Mouse (Mus musculus) heart, postnatal 10 days (tissue): ENCODE results near the gene Slc16a5. TPM values are rescaled to one million over a fixed set of nuclear protein-coding genes. Genes with fewer than 3 reads are reported as not detected.

Source experiments
- DNase-seq, 2 experiments: peaks; one replicate each; pipeline ENCODE4 v3.0.0; 2021
- intact Hi-C: fragments of 180-260 bp; cut with DNase I; formaldehyde crosslinking; loops from one replicate; pipeline ENCODE4 v1.15.1; 2025
- total RNA-seq, 2 experiments: library from RNA; stranded (reverse); gene quantifications; 2 replicates each; pipeline ENCODE4 v1.2.3; 2021

Gene Slc16a5
- under 1 TPM; 0.15 to 0.57 TPM for total RNA-seq

DNA sequence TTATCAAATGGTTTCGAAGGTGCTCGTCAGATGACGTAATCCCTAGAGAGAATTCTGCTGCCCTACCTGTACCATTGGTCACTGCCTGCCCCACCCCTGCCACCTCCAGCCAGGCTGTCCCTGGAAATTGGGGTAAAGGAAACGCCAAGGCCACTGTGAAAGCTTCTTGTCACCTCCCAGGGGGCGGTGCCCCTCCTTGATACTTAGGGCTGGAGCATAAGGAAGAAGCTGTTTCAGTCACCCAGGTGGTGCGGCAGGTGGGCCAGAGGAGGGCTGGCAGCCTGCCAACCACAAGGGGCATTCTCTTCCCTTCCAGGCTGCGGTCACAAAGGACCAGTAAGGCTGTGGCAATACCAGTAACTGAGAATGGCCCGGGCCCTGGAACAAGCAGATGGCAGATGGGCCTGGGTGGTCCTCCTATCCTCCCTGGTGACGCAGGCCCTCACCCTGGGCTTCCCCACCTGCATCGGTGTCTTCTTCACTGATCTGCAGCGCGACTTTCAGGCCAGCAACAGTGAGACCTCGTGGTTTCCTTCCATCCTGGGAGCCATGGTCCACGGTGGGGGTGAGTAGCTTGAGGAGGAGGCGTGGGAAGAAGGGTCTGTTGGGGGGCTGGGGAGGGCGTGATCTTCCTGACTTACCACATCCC is at the start of gene Slc16a5:
Gene Slc16a5 (plus strand): TSS at position 232 of the 649 bp plus-strand sequence.
- DNase-seq: no peak
- intact Hi-C loops: no loop called here

DNA sequence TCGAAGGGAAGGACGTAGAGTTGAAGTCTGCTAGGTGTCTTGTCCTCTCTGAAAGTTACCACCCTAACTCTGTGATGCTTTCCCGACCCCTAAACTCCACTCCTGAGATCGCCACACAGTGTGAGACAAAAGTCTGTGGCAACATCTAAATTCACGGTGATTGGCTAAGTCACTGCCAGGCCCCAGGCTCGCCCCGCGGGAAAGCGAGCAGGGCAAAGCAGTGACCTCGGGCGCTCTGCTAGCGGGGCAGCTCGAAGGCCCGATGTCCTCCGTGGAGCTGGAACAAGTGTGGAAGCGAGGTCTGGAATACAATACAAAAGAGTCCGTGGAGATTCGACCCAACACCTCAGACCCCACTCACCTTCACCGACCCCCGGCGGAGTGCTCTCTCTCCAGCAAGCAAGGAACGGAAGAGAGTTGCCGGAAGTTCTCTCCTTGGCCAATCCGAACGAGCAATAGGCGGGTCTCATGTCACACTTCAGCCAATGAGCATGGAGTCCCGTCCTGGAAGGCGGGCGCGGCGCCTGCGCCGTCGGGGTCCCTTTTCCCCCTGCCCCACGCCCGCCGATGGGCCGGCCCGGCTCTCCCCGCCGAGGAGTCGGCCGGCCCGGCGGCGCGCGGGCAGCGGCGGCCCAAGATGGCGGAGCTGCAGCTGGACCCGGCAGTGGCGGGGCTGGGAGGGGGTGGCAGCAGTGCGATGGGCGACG is 42.6 kb upstream of the Slc16a5 start, which contains the start of the genes Atp5h and Kctd2:
Gene Atp5h (minus strand): TSS at position 432 of the 707 bp plus-strand sequence.
Gene Kctd2 (plus strand): TSS at position 598 of the 707 bp plus-strand sequence.
- DNase-seq: peak; percentile 97
- intact Hi-C loops: no loop called here

DNA sequence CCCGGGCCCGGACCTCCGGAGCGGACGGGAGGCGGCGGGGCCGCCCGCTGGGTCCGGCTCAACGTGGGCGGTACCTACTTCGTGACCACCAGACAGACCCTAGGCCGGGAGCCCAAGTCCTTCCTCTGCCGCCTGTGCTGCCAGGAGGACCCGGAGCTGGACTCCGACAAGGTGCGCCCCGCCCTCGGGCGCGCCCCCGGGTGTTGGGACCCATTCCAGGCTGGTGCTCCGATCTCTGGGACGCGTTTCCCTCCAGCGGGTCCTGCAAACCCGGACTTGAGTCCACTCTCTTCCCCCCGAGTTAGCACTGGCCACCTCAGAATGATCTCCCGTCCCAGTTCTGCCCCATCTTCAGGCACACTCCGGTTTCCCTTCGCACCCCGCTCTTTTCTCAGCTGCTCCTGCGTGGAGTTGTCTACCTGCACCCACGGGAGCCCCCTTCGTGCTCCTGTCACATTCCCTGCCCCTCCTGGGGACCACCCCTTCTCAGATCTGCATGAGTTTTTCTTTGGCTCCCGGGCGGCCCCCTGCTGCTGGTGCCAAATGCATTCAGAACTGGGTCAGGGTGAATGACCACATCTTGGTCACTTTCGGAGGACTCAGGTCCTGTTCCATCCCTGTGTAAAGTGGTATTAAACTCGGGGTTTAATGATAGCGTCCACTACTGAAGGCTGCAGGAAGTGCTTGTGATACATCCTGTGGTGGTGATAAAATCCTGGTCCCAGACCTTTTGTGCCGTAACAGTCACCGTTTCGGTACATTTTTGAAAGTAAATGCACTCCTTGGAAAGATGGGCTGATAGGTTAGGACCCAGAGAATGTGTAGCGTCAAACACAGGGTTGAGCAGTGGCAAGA is 41.7 kb upstream of the Slc16a5 start:
- intact Hi-C loops: no loop called here
- peak; percentile 78 for DNase-seq

DNA sequence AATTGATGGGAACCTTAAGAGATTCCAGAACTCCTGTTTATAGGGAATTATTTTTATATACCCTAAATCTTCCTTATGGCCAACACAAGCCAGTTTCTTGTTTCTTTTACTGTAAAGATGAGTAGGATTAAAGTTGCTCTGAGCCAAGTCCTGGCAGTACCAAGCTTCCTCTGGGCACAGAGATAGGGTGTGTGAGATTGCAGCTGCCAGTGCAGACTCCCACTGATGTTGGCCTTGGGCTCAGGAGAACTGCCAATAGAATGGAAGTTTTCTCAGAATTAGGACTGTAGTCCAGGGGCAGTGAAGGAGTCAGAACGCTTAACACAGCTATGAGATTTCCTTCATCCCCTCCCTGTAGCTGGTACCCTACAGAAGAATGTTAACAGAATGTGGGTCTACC is 40.9 kb upstream of the Slc16a5 start:
- no peak for DNase-seq
- intact Hi-C loops: no loop called here

DNA sequence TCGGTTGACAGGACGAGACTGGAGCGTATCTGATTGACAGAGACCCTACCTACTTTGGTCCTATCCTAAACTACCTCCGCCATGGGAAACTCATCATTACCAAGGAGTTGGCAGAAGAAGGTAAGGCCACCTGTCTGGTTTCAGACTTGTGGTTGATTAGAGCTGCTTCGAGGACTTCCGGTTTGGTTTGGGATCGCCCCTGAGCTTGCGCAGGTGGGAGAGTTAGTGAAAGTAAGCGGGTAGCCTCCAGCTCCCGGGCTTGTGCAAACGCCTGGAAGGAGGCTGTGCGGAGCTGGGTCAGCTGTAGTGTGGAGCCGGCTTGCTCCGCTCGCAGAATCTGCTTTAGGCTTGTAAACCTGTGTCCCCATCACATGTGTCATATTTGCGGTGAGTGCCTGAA is 40.3 kb upstream of the Slc16a5 start:
- no peak for DNase-seq
- intact Hi-C loops: no loop called here

DNA sequence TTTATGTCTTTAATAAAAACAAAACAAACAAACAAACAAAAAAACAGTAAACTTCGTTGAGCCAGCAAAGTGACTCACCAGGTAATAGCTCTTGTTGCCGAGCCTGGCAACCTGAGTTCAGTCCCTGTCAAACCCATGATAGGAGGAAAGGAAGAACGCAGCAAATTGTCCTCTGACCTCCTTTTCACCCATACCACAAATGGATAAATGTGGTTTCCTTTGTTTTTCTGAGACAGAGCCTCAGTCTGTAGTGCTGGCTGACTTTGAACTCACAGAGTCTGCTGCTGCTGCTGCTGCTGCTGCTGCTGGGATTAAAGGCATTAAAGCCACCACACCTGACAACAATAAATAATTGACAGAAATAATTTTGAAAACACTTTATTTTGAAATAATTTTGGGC is 39.2 kb upstream of the Slc16a5 start:
- DNase-seq: no peak
- intact Hi-C loops: no loop called here

DNA sequence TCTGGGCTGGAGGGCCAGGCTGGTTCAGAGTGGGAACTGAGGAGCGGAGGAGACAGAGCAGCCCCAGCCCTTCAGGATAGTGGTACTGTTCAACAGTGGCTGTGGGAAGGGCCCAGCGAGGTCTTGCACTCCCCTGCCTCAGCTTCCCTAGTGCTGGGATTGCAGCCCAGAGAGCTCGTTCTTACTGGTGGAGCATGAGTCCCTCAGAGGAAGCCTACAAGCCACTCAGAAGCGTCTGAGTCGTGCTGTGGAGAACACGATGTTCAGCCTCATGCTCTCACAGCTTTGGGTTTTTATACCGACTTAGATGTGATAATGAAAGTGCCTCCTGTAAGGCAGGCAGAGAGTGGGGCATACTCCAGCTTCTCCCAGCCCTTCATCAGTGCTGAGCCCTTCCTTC is 37.6 kb upstream of the Slc16a5 start:
- DNase-seq: no peak
- intact Hi-C loops: no loop called here

DNA sequence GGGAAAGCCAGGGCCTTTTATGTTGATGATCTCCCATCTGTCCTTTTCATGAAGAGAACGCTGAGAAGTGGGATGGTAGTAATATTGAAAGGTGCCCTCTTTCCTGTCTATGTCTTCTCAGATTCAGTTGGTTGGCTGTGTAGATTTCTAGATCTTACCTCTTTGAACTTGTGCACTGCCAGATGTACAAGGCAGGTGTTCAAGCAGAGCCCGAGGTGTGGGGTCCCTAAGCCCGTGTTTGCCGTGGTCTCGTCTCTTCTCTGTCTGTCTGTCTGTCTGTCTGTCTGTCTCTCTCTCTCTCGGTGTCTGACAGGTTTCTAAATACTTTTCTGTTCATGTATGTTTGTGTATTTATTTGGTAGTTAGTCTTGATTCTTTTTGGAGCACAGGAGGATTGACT is 36.6 kb upstream of the Slc16a5 start:
- no peak for DNase-seq
- intact Hi-C loops: no loop called here

DNA sequence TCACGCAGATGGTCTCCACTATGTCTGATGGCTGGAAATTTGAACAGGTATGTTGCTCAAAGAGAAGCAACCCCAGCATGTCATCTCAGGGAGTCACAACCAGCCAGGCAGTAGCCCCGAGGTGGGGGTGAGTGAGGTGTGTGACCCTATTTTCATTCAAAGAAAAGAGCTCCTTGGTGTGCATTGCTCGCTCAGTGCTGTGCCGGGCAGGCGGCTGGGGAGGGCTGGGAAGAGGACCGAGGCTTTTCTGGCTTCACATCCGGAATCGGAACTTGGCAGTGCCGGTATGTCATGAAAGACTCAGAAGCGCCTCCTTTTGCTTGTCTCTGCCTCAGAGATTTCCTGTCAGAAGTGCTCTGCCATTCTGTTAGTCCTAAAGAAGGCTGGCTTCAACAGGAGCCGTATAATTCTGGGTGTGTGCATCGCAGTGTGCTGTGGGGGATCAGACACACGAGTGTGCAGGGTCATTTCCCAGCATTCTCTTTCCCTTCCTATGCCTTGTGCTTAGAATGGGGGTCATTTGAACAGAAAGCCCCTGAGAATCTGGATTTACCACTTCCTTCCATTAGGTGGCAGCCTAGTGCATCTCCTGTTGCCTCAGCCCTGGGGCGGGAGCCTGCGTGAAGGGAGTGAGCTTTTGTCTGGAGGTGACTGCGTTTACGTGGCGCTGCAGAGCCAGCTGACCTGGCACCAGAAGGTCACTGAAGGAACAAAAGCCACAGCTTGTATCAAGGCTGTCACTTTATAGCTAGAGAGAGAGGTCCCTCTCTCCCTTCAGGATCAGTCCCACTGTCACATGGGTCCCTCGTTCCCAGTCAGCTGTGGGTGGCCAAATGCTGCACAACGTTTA is 34.6 kb upstream of the Slc16a5 start:
- DNase-seq: peak; percentile 86 to 88
- intact Hi-C loops: loop anchor here (2.0 kb wide), 1 partner anchor 47 kb away; the partner anchor contains the start of gene Armc7

DNA sequence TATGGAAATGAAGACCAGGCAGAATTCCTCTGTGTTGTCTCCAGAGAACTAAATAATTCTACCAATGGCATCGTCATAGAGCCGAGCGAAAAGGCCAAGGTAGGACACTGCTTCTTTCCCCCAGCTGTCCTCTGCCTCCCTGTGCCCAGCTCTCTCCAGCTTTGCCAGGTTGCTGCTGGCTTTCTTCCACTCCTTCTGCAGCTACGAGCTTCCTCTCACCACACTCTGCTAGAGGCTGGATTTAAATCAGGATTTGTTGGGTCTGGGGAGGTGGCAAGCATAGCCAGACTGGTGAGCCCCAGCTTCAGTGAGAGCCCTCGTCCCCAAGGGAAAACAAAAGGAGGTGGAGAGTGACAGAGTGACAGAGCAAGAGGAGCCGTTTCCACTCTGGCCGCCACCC is 33.0 kb upstream of the Slc16a5 start:
- peak in 1 of 2 experiments; percentile 44 for DNase-seq
- intact Hi-C loops: loop anchor here (2.0 kb wide), 1 partner anchor 45 kb away; the partner anchor contains the start of gene Armc7

DNA sequence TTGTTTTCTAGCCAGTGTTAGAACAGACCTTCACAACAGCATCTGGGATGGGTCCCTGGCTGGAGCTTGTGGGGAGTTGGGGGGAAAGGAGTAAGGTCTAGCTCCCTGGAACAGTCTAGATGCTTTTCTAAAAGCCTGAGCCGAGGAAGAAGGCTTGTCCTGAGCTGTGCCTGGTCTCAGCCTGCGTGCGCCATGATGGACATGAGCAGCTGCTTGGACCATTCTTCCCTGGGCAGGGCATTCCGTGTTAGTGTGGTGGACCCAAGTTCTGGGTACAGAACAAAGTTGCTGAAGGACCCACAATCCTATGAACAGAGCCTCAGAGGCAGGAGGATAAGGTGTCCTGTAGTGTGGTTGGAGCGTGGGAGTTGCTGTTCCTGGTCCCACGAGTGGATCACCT is 31.7 kb upstream of the Slc16a5 start:
- intact Hi-C loops: no loop called here
- no peak for DNase-seq

DNA sequence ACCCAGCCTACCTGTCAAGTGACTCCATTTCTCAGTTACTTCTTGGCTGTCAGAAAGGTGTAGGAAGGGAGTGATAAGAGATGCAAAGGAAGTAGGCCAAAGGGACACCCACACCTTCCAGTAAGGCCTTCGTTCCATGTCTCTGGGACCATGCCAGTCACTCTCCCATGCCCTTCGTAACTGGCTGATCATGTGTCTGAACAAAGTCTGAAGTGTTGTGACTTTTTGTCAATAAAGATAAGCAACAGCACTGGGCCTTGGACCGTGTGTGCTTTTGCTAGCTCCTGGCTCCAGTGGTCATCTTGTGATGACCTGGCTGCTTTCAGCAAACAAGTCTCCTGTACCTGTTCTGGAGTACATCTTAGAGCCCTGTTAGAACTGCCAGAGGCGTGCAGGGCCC is 29.5 kb upstream of the Slc16a5 start:
- DNase-seq: no peak
- intact Hi-C loops: no loop called here

DNA sequence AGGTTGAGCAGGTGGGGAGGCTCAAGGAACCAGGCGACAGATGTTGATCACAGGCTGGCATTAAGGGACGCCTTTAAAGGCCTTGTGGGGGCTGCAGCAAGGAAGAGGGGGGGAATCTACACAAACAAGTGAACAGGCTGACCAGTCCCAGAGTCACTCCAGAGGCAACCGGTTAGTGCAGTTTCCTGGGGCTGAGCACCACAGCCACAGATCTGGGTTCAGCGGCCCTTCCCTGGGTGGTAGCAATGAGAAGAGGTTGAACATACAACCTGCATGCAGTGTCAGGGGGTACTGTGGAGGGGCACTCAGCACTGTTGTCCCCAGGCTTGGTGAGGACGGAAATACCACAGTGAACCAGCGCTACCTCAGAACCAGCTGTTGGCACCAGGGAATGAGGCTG is 28.9 kb upstream of the Slc16a5 start:
- intact Hi-C loops: no loop called here

DNA sequence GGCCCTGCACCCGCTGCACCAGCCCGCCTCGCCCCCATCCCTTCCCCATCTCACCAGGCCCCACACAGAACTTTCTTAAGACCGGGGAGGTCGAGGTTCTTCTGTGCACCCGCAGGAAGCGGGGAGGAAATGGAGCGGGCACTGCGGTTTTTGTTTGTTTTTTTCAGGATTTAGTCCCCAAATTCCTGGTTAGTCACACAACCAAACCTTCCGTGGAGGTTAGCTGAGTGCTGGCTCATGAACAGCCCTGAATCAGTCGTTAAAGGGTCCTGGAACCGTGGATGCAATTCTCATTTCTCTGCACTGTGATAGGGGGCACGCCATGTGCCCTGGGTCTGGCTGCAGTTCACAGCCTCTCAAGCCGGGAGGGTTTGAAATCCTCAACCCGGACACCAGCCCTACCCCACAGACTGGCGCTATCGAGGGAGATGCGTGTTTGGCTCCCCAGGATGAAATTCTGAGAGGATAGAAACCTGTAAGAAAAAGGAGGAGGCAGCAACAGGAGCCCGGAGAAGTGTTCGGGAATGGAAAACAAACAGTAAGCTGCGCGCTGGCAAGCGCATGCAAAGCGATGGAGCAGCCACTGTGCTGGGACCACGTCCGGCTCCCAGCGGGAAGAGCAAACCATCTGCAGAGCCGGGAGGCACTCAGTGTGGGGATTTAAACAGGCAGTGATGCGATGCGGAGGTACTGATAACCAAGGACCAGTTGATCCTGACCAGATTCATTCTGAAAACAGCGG is 26.5 kb upstream of the Slc16a5 start:
- intact Hi-C loops: no loop called here
- peak; percentile 56 to 58 for DNase-seq

More for the DNA sequence above, 28.9 kb upstream of the Slc16a5 start:
- no peak for DNase-seq

DNA sequence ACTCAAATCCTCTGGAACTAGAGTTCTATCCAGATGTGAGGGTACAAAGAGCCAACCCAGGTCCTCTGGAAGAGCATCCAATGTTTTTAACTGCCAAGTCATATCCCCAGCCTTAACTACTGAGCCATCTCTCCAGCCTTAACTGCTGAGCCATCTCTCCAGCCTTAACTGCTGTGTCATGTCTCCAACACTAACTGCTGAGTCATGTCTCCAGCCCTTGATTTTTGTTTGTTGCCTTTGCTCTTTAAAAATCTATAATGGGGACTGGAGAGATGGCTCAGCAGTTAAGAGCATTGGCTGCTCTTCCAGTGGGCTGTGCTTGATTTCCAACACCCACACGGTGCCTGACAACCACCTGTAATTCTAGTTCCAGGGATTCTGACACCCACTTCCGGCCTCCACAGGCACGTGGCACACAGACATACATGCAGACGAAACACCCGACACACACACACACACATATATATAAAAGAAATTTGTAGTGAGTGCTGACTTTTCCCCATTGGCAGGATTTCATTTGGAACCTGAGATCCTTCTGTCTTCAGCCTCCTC is 24.6 kb upstream of the Slc16a5 start:
- no peak for DNase-seq
- intact Hi-C loops: no loop called here

DNA sequence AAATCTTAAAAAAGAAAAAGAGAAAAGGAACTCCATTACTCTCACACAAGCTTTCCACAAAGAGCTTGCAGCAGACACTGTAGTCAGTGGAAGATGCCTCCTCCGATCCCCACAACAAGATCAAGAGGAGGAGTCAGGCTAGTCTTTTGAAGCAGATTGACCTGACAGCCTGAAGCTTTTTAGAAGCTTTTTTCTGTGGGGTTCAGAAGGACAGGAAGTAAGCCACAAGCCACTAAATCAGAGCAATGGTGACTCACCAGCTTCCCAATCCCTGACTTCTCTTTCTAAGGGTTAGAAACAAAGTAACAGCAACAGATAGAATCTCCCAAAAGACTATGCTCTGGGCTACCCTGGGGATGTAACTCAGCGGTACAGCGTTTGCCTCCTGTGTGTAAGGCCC is 22.9 kb upstream of the Slc16a5 start:
- no peak for DNase-seq
- intact Hi-C loops: no loop called here

DNA sequence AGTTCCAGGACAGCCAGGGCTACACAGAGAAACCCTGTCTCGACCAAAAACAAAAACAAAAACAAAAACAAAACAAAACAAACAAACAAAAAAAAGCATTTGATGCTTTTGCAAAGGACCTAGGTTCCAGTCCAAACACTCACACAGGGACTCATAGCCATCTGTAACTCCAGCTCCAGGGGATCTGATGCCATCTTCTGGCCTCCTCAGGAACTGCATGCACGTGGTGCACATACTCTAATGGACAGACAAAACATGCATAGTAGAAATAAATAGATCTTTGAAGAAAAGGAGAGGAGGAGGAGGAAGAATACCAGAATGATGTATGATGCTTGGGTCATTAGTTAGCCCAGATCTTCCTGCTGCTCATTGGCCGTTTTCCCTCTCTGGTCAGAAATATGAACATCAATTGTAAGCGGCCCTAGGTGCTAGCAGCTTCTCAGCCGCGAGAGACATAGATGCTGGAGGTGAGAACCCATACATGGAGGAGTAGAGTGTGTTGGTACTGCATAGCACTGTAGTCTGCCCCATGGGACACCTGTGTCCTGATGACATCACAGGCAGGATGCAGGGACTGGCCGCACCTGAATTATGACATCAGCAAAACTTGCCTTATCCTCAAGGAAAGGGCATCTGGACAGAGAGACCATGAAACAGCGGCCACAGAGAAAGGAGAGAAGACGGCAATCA is 22.2 kb upstream of the Slc16a5 start, which contains the start of gene Trim80:
Gene Trim80 (plus strand): TSS at position 640 of the 690 bp plus-strand sequence.
- no peak for DNase-seq
- intact Hi-C loops: no loop called here

DNA sequence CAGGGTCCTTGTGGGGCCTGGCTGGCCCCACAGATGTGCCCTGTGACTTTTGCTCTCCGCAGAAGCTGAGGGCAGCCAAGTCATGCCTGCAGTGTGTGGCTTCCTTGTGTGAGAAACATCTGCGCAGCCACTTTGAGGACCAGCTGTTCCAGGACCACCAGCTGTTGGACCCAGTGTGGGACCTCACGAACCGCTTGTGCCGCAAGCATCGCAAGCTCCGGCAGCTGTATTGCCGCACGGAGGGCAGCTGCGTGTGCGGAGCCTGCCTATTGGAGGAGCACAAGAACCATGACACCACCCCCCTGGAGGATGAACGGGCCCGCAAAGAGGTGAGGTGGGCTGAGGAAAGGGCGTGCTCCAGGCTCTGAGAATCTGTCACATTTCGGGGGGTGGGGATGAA is 20.9 kb upstream of the Slc16a5 start:
- no peak for DNase-seq
- intact Hi-C loops: no loop called here

DNA sequence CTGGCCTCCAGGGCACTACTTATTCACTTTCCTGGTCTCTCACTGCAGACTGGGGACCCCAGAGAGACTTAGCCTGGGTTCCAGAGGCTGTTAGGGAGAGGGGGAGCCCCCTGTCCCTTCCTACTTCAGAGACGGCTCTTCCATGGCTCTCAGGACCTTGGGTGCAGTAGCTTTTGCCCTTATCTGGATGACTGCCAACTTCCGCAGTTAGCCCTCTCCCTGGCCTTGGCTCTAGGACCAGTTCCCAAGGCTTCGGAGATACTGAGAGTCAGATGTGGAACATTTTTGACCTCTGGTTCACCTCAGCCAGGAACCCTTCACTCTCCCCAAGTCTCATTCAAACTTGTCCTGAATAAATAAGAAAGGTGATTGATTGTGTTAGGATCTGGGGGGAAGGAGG is 15.4 kb upstream of the Slc16a5 start:
- peak; percentile 74 to 75 for DNase-seq
- intact Hi-C loops: no loop called here
